Mouse (Mus musculus) kidney, embryonic 14.5 days (tissue): ENCODE measurements around the gene Trp53i13. TPM values are rescaled to one million over a fixed set of nuclear protein-coding genes. Genes with fewer than 3 reads are reported as not detected.
A peak's percentile ranks its signal among the peaks of the same experiment; 100 is the strongest.

Experiments used
- ATAC-seq: fragments of 200-750 bp; cut with Nextera tagmentation; 2 replicates; pipeline ENCODE4 v1.8.0; 2017; ENCODE audit warnings: moderate number of reproducible peaks, mild to moderate bottlenecking, moderate TSS enrichment, moderate library complexity; ENCODE audit not compliant: low FRiP score, low TSS enrichment
- H3K27ac ChIP-seq: fragments of 300-500 bp; sonication (generic); 2 replicates; pipeline ENCODE4 v1.5.1; 2014; ENCODE audit warnings: low read depth, mild to moderate bottlenecking, low read length, moderate library complexity, mixed read lengths
- H3K27me3 ChIP-seq: fragments of 300-500 bp; sonication (generic); 2 replicates; pipeline ENCODE4 v1.6.1; 2014; ENCODE audit warnings: mild to moderate bottlenecking, low read length; ENCODE audit not compliant: control insufficient read depth, insufficient read depth
- H3K36me3 ChIP-seq: fragments of 300-500 bp; sonication (generic); 2 replicates; pipeline ENCODE4 v1.6.1; 2014; ENCODE audit warnings: low read length, mixed read lengths; ENCODE audit not compliant: control insufficient read depth, insufficient read depth
- H3K4me1 ChIP-seq: fragments of 300-500 bp; sonication (generic); 2 replicates; pipeline ENCODE4 v1.6.1; 2014; ENCODE audit warnings: low read length, mixed read lengths; ENCODE audit not compliant: control insufficient read depth, insufficient read depth
- H3K4me2 ChIP-seq: fragments of 300-500 bp; sonication (generic); replicated peaks from 2 replicates; pipeline ENCODE4 v1.6.1; 2014; ENCODE audit warnings: low read depth, mild to moderate bottlenecking, low read length
- H3K4me3 ChIP-seq: fragments of 300-500 bp; sonication (generic); 2 replicates; pipeline ENCODE4 v1.5.1; 2014; ENCODE audit warnings: mild to moderate bottlenecking, low read length
- H3K9ac ChIP-seq: fragments of 300-500 bp; sonication (generic); 2 replicates; pipeline ENCODE4 v1.6.1; 2014; ENCODE audit warnings: low read depth, mild to moderate bottlenecking, low read length, moderate library complexity
- H3K9me3 ChIP-seq: fragments of 300-500 bp; sonication (generic); 2 replicates; pipeline ENCODE4 v1.6.1; 2016; ENCODE audit warnings: low read length; ENCODE audit not compliant: control insufficient read depth
- WGBS: fragments of 180-500 bp; shearing (Covaris S2); extraction: QIAGEN DNeasy Blood & Tissue Kit; methylation state at CpG from one replicate; pipeline ENCODE4 v1.1.7; 2014; 5-methylcytosine and 5-hydroxymethylcytosine counted together
- polyA plus RNA-seq: library from polyadenylated mRNA; unstranded; fragments of >200 nt; fragmentation: Nextera tagmentation; extraction: Ambion mirVana; gene quantifications from 2 replicates; pipeline ENCODE4 v1.2.1, GENCODE M21; 2014

Gene Trp53i13
- polyA plus RNA-seq, 1 experiment from 2014 or later = 36.9 TPM

- no peak overlapping the region for H3K4me2 ChIP-seq
- H3K27ac ChIP-seq = no peak overlapping the region
- no peaks in the 10 kb centered on the region for H3K9me3 ChIP-seq
- no peak for ATAC-seq
- 62% methylated on average over 5 of the region's 5 CpGs for WGBS
- peaks cover 13% of the 10 kb centered on the region for H3K36me3 ChIP-seq
- H3K9ac ChIP-seq = no peak overlapping the region
- peaks cover 18% of the 10 kb centered on the region for H3K27me3 ChIP-seq
- peaks cover 31% of the 10 kb centered on the region for H3K4me1 ChIP-seq
- no peak overlapping the region for H3K4me3 ChIP-seq
Observed at GRCm38 (mm10) chr11:77511336-77511735, 4.4 kb downstream of the Trp53i13 start.

DNA sequence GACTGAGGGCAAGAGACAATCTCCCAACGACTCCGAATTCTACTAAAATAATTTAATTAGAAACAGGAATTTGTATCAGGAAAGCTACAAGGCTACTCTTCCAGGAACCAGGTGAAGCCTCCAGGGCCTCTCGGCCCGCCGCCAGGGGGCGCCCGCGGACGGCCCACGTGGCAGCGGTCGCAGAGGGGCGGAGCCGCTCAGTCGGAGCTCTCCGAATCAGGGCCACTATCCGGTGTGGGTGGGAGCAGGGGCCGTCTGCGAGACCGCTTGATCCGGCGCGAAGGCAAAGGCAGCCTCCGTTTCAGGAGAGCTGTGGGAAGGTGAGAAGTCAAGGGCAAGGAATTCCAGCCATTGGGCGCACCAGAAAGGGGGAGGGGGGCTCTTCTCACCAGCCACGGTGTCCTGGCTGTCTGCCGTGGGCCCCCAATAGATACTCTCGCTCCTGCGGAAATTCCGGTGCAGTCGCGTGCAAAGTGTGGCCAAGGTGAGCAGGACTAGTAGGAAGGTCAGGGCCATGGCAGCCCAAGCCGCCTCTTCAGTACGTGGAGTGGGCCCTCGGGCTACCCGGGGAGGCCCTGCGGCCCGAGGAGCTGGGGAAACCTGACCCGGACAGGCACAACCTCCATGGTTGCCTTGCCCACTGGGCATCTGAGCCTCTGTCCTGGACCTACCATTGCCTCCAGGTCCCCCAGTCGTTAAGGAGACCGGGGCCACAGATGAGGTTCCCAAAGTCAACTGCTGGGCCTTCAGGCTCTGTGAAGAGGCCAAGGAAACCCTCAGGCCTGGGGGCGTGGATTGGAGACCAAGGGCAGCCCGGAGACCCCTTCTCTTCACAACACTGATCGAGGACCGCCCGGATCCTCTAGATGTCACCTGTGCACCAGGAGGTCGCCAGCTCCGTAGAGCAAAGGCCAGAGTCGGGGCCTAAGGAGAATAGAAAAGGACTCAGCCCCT, 7.4 kb downstream of the Trp53i13 start:
- Histone ChIP-seq H3K4me2 (peak overlapping the region; percentile 56), H3K27ac (no peak overlapping the region), H3K9me3 (no peaks in the 10 kb centered on the region), H3K4me3 (peak overlapping the region; percentile 30), H3K36me3 (peaks cover 43% of the 10 kb centered on the region), H3K9ac (peak overlapping the region; percentile 46; the same call in 1 of the 2 replicates), H3K4me1 (peaks cover 13% of the 10 kb centered on the region), H3K27me3 (no peaks in the 10 kb centered on the region)
- 19% methylated on average over 48 of the region's 49 CpGs for WGBS
- peak; percentile 64 for ATAC-seq

DNA sequence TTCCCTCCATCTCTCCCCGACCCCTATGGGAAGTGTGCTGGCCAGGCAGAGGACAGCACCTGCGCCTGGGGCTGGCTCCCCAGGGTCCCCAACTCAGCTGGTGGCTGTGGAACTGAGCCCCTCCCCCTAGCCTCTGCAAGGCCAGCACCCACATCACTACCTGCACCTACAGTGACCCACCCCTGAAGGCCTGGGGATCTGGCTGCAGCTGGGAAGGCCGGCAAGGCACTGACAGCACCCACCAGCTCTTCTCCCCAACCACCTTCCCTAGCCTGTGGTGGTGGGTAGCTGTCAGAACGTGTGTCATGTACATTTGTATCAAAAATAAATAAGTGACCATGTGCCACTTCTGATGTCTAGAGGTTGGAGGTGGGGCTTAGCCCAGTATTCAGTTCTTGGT, 8.4 kb downstream of the Trp53i13 start:
- H3K27me3 ChIP-seq = no peaks in the 10 kb centered on the region
- 82% methylated on average over 4 of the region's 4 CpGs for WGBS
- H3K27ac ChIP-seq = no peak overlapping the region
- no peak for ATAC-seq
- H3K4me2 ChIP-seq = no peak overlapping the region
- H3K9me3 ChIP-seq = no peaks in the 10 kb centered on the region
- no peak overlapping the region for H3K4me3 ChIP-seq
- peaks cover 52% of the 10 kb centered on the region for H3K36me3 ChIP-seq
- H3K4me1 ChIP-seq = peaks cover 11% of the 10 kb centered on the region
- H3K9ac ChIP-seq = no peak overlapping the region

DNA sequence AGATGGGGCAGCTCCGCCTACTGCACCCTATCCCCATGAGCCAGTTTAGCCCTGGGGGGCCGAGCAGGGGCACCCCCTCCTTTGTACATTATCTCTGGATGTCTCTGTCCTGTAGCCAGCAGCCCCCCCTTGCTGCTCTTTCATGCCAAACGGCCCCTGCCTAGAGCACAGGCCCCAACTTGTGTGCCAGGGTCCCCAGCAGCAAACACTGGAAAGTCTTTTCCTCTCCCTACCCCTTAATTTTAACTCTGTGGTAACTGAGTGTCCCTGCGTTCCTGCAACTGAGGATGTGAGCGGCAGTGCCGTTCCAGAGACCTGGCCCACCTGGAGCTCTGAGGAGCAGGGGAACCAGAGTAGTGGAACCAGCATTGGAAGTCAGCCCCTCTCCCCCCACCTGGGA, 8.8 kb downstream of the Trp53i13 start:
- Histone ChIP-seq H3K4me3 (no peak overlapping the region), H3K36me3 (peaks cover 57% of the 10 kb centered on the region), H3K27me3 (no peaks in the 10 kb centered on the region), H3K4me1 (peaks cover 8% of the 10 kb centered on the region; the same call in 1 of the 2 replicates), H3K9me3 (no peaks in the 10 kb centered on the region), H3K4me2 (no peak overlapping the region), H3K27ac (no peak overlapping the region), H3K9ac (no peak overlapping the region)
- WGBS = 89% methylated on average over 6 of the region's 6 CpGs
- ATAC-seq = no peak

DNA sequence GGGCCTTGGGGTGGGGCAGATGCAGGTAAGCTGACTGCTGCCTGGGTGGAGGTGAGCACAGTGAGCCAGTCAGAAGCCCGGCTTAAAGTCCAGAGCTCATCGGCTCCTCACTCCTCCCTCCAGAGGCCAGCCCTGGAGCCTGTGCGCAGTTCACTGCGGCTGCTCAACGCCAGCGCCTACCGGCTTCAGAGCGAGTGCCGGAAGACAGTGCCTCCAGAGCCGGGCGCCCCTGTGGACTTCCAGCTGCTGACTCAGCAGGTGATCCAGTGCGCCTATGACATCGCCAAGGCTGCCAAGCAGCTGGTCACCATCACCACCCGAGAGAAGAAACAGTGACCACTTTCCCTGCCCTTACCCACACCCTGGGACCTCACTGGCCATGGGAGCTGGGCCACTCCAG, 9.5 kb downstream of the Trp53i13 start:
- 88% methylated on average over 14 of the region's 14 CpGs for WGBS
- H3K36me3 ChIP-seq = peaks cover 61% of the 10 kb centered on the region
- no peak overlapping the region for H3K4me3 ChIP-seq
- H3K9ac ChIP-seq = no peak overlapping the region; the same call in 1 of the 2 replicates
- no peaks in the 10 kb centered on the region for H3K27me3 ChIP-seq
- H3K27ac ChIP-seq = no peak overlapping the region
- H3K9me3 ChIP-seq = no peaks in the 10 kb centered on the region
- ATAC-seq = no peak
- peaks cover 8% of the 10 kb centered on the region; the same call in 1 of the 2 replicates for H3K4me1 ChIP-seq
- no peak overlapping the region for H3K4me2 ChIP-seq

- Histone ChIP-seq H3K27me3 (no peaks in the 10 kb centered on the region), H3K27ac (no peak overlapping the region), H3K4me1 (peaks cover 8% of the 10 kb centered on the region; the same call in 1 of the 2 replicates), H3K4me3 (no peak overlapping the region), H3K9ac (no peak overlapping the region), H3K4me2 (no peak overlapping the region), H3K9me3 (no peaks in the 10 kb centered on the region), H3K36me3 (peaks cover 68% of the 10 kb centered on the region)
- WGBS = 87% methylated on average over 22 of the region's 22 CpGs
- no peak for ATAC-seq
Observed at GRCm38 (mm10) chr11:77505291-77505980, 10.3 kb downstream of the Trp53i13 start.

DNA sequence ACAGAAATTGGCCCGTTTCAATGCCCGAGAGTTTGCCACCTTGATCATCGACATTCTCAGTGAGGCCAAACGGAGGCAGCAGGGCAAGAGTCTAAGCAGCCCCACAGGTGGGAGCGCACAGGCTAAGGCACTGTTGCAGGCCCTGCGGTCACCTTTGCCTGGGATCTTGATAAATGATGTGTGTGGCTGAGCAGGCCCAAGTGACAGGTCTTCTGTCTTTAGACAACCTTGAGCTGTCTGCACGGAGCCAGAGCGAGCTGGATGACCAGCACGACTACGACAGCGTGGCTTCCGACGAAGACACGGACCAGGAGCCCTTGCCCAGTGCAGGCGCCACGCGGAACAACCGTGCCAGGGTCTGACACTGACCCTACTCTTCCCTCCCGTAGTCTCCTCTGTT, 11.4 kb downstream of the Trp53i13 start:
- Histone ChIP-seq H3K9ac (no peak overlapping the region), H3K4me3 (no peak overlapping the region), H3K4me2 (no peak overlapping the region), H3K36me3 (peaks cover 79% of the 10 kb centered on the region), H3K4me1 (peaks cover 8% of the 10 kb centered on the region; the same call in 1 of the 2 replicates), H3K9me3 (no peaks in the 10 kb centered on the region), H3K27ac (no peak overlapping the region), H3K27me3 (no peaks in the 10 kb centered on the region)
- 94% methylated on average over 19 of the region's 19 CpGs for WGBS
- ATAC-seq = no peak

GRCm38 (mm10) chr11:77503511-77503910, 12.3 kb downstream of the Trp53i13 start:
- ATAC-seq = no peak
- WGBS = 68% methylated on average over 3 of the region's 3 CpGs
- Histone ChIP-seq H3K4me2 (no peak overlapping the region), H3K4me1 (peaks cover 6% of the 10 kb centered on the region; the same call in 1 of the 2 replicates), H3K4me3 (no peak overlapping the region), H3K27me3 (no peaks in the 10 kb centered on the region), H3K9me3 (no peaks in the 10 kb centered on the region), H3K36me3 (peaks cover 84% of the 10 kb centered on the region), H3K27ac (no peak overlapping the region), H3K9ac (no peak overlapping the region)

- peaks cover 82% of the 10 kb centered on the region for H3K36me3 ChIP-seq
- no peak overlapping the region for H3K4me2 ChIP-seq
- H3K4me1 ChIP-seq = peaks cover 9% of the 10 kb centered on the region; the same call in 1 of the 2 replicates
- H3K9me3 ChIP-seq = no peaks in the 10 kb centered on the region
- 79% methylated on average over 6 of the region's 6 CpGs for WGBS
- H3K27ac ChIP-seq = no peak overlapping the region
- H3K4me3 ChIP-seq = no peak overlapping the region
- no peak for ATAC-seq
- no peak overlapping the region for H3K9ac ChIP-seq
- H3K27me3 ChIP-seq = no peaks in the 10 kb centered on the region
Observed at GRCm38 (mm10) chr11:77502481-77502880, 13.3 kb downstream of the Trp53i13 start.
